Mouse (Mus musculus) thymus, postnatal 36 days (tissue): Measurements from ENCODE around the gene Lpcat3.
A peak's percentile ranks its signal among the peaks of the same experiment; 100 is the strongest.

Experiments
- DNase-seq, 2 experiments: peaks; one replicate each; pipeline ENCODE4 v3.0.0; 2022; ENCODE audit warnings: mixed read lengths in 2 of 2

Lpcat3 gene

GRCm38 (mm10) chr6:124708289-124708889, 45.6 kb downstream of the Lpcat3 start:
- no peak for DNase-seq

GRCm38 (mm10) chr6:124711824-124712782, 49.3 kb downstream of the Lpcat3 start, which contains the start of the genes Emg1 and Phb2:
Gene Emg1, minus strand, starts transcription at chr6:124712178.
Gene Phb2, plus strand, starts transcription at chr6:124712336.
- DNase-seq, result peak; percentile 97 to 98

- no peak for DNase-seq
Observed at GRCm38 (mm10) chr6:124712918-124713317, 50.1 kb downstream of the Lpcat3 start.

GRCm38 (mm10) chr6:124716864-124717490, 54.1 kb downstream of the Lpcat3 start:
- DNase-seq, result peak; percentile 60 to 64

- DNase-seq, result no peak
Observed at GRCm38 (mm10) chr6:124717968-124718367, 55.1 kb downstream of the Lpcat3 start.

GRCm38 (mm10) chr6:124718703-124719102, 55.9 kb downstream of the Lpcat3 start:
- DNase-seq, result no peak

GRCm38 (mm10) chr6:124719354-124719978, 56.6 kb downstream of the Lpcat3 start:
- no peak for DNase-seq

GRCm38 (mm10) chr6:124720904-124721303, 58.1 kb downstream of the Lpcat3 start:
- peak; percentile 43 to 62 for DNase-seq

GRCm38 (mm10) chr6:124722876-124723473, 60.1 kb downstream of the Lpcat3 start:
- no peak for DNase-seq

GRCm38 (mm10) chr6:124723541-124723940, 60.7 kb downstream of the Lpcat3 start:
- DNase-seq, result no peak

- DNase-seq, result peak in 1 of 2 experiments; percentile 8
Observed at GRCm38 (mm10) chr6:124724472-124724871, 61.6 kb downstream of the Lpcat3 start.

- DNase-seq, result no peak
Observed at GRCm38 (mm10) chr6:124728621-124729020, 65.8 kb downstream of the Lpcat3 start.

GRCm38 (mm10) chr6:124729850-124730705, 67.3 kb downstream of the Lpcat3 start:
- DNase-seq, result peak in 1 of 2 experiments; percentile 58

- DNase-seq, result no peak
Observed at GRCm38 (mm10) chr6:124731038-124731437, 68.2 kb downstream of the Lpcat3 start.

GRCm38 (mm10) chr6:124732476-124733370, 69.9 kb downstream of the Lpcat3 start:
- peak; percentile 86 to 90 for DNase-seq

GRCm38 (mm10) chr6:124734417-124734816, 71.6 kb downstream of the Lpcat3 start:
- no peak for DNase-seq

GRCm38 (mm10) chr6:124737040-124737439, 74.2 kb downstream of the Lpcat3 start:
- no peak for DNase-seq

GRCm38 (mm10) chr6:124738511-124739023, 75.7 kb downstream of the Lpcat3 start, which contains the start of gene Ptpn6:
Gene Ptpn6, minus strand, starts transcription at chr6:124738714.
- DNase-seq, result peak; percentile 48 to 64

GRCm38 (mm10) chr6:124739231-124739796, 76.5 kb downstream of the Lpcat3 start:
- no peak for DNase-seq
